ENCODE assay signal across 21 mouse cellular contexts in genomic region chr3:90102239-90102638, GRCm38 (mm10). TPM values are rescaled to one million over a fixed set of nuclear protein-coding genes. Genes with fewer than 3 reads are reported as not detected.
DNase-seq lines count a peak whose midpoint lies in the region; ATAC-seq and TF ChIP-seq lines count a peak whose summit lies in the region.
"Had no signal": no experiment of that assay in that cellular context is flagged by ENCODE, and none has a peak within 500 bp of the region (broad histone marks: within the 10 kb centered on the region; RNA-seq: fewer than 3 reads in every experiment).

No protein-coding gene starts in this region.

- DNase-seq in lung, adult 18-20 months: peak; percentile 55 to 67
- no peak for DNase-seq in lung, adult 2 months
- peak; percentile 61 for DNase-seq in lung, postnatal 25 days (ENCODE audit: low spot score)
- DNase-seq in left cerebral cortex, postnatal 25 days (ENCODE audit: low spot score in 2 of 2): no peak
- DNase-seq in stomach, postnatal 0 days (ENCODE audit: low spot score): no peak
- no peak for DNase-seq in adrenal gland, adult 8-10 months
- no peak for DNase-seq in cerebellum, postnatal 10 days
- DNase-seq: adrenal gland, postnatal 14 days; cerebellum, adult 18-20 months; cerebellum, postnatal 14 days; embryo, embryonic 11 days; gastrocnemius, adult 2 months; gastrocnemius, postnatal 25 days; heart, postnatal 36 days had no signal

- no peaks in the 10 kb centered on the region for H3K9me3 ChIP-seq in intestine, postnatal 0 days (ENCODE audit: control insufficient read depth)
- H3K9me3 ChIP-seq in stomach, postnatal 0 days (ENCODE audit: control insufficient read depth, low read length): no peaks in the 10 kb centered on the region
- H3K9me3 ChIP-seq: embryonic facial prominence, embryonic 15.5 days; forebrain, embryonic 10.5 days; heart, embryonic 13.5 days; hindbrain, embryonic 15.5 days had no signal

- ATAC-seq in intestine, postnatal 0 days: peak; percentile 44
- ATAC-seq in stomach, postnatal 0 days (ENCODE audit: low FRiP score, low TSS enrichment): no peak
- ATAC-seq: forebrain, embryonic 14.5 days had no signal

- H3K27me3 ChIP-seq in intestine, postnatal 0 days (replicated peaks; ENCODE audit: control insufficient read depth, insufficient read depth, low read length): no peaks in the 10 kb centered on the region
- no peaks in the 10 kb centered on the region for H3K27me3 ChIP-seq in stomach, postnatal 0 days (ENCODE audit: control insufficient read depth, insufficient read depth, low read length)
- H3K27me3 ChIP-seq: embryonic facial prominence, embryonic 15.5 days; heart, embryonic 13.5 days; hindbrain, embryonic 15.5 days had no signal

- no peak overlapping the region for H3K9ac ChIP-seq in intestine, postnatal 0 days (ENCODE audit: low read depth, low read length)
- no peak overlapping the region for H3K9ac ChIP-seq in stomach, postnatal 0 days (ENCODE audit: low read length)
- H3K9ac ChIP-seq: embryonic facial prominence, embryonic 15.5 days; heart, embryonic 13.5 days; hindbrain, embryonic 15.5 days had no signal

- no peak for TF ChIP-seq CTCF in lung, adult 2 months (IDR thresholded peaks at IDR 0.05; ENCODE audit: insufficient read depth, low read length)
- no peak for TF ChIP-seq CTCF in intestine, postnatal 0 days (IDR thresholded peaks at IDR 0.05; ENCODE audit: low read depth)
- TF ChIP-seq CTCF in stomach, postnatal 0 days (IDR thresholded peaks at IDR 0.05; ENCODE audit: low read depth): no peak

- WGBS in lung, adult 2 months: 67% methylated on average over 2 of the region's 2 CpGs
- 39% methylated on average over 2 of the region's 2 CpGs for WGBS in intestine, postnatal 0 days
- WGBS in stomach, postnatal 0 days: 74% methylated on average over 2 of the region's 2 CpGs

- no peak overlapping the region for H3K4me3 ChIP-seq in lung, adult 2 months (replicated peaks; ENCODE audit: extremely low read depth, low read depth, low read length)
- H3K4me3 ChIP-seq in intestine, postnatal 0 days (ENCODE audit: low read depth, low read length): no peak overlapping the region
- H3K4me3 ChIP-seq in stomach, postnatal 0 days (ENCODE audit: low read depth, low read length): no peak overlapping the region
- H3K4me3 ChIP-seq: embryonic facial prominence, embryonic 15.5 days; erythroblast, embryonic 14.5 days; forebrain, embryonic 10.5 days; gastrocnemius, adult 2 months; heart, embryonic 13.5 days; hindbrain, embryonic 15.5 days had no signal

- no peak overlapping the region for H3K27ac ChIP-seq in intestine, postnatal 0 days (ENCODE audit: low read depth, low read length)
- no peak overlapping the region for H3K27ac ChIP-seq in stomach, postnatal 0 days (replicated peaks)
- H3K27ac ChIP-seq: embryonic facial prominence, embryonic 15.5 days; forebrain, embryonic 10.5 days; gastrocnemius, adult 2 months; heart, embryonic 13.5 days; hindbrain, embryonic 15.5 days had no signal

- peaks cover 25% of the 10 kb centered on the region for H3K36me3 ChIP-seq in intestine, postnatal 0 days (ENCODE audit: control insufficient read depth, insufficient read depth)
- H3K36me3 ChIP-seq in stomach, postnatal 0 days (ENCODE audit: control insufficient read depth, insufficient read depth, low read length): peaks cover 9% of the 10 kb centered on the region; the same call in 1 of the 2 replicates

- intact Hi-C loops in left cerebral cortex, postnatal 25 days (cut with DNase I): no loop called here

- no peak for TF ChIP-seq POLR2A in lung, adult 2 months (IDR thresholded peaks at IDR 0.05; ENCODE audit: borderline replicate concordance, extremely low read depth, low read depth, low read length)

- no peak overlapping the region for H3K4me2 ChIP-seq in intestine, postnatal 0 days (replicated peaks; ENCODE audit: low read depth)
- no peak overlapping the region for H3K4me2 ChIP-seq in stomach, postnatal 0 days (replicated peaks; ENCODE audit: low read depth)
- H3K4me2 ChIP-seq: embryonic facial prominence, embryonic 15.5 days; heart, embryonic 13.5 days; hindbrain, embryonic 15.5 days had no signal

- H3K4me1 ChIP-seq in lung, adult 2 months (ENCODE audit: control insufficient read depth, insufficient read depth, low read length): no peaks in the 10 kb centered on the region
- H3K4me1 ChIP-seq in intestine, postnatal 0 days (replicated peaks; ENCODE audit: control insufficient read depth, insufficient read depth, low read length): no peaks in the 10 kb centered on the region
- H3K4me1 ChIP-seq in stomach, postnatal 0 days (replicated peaks; ENCODE audit: control insufficient read depth, insufficient read depth): no peaks in the 10 kb centered on the region
- H3K4me1 ChIP-seq: embryonic facial prominence, embryonic 15.5 days; forebrain, embryonic 10.5 days; heart, embryonic 13.5 days; hindbrain, embryonic 15.5 days had no signal

- no peak for TF ChIP-seq EP300 in stomach, postnatal 0 days (optimal IDR thresholded peaks at IDR 0.05)

RNA-seq across cellular contexts. Expression of gene Nup210l, which starts 1.7 kb away (rescaled TPM):
- 0.40 and 0.58 TPM in 2 replicates for polyA plus RNA-seq in lung, adult 2 months (2012; rRNA removed)
- polyA plus RNA-seq in intestine, postnatal 0 days (2015; fragmentation: Nextera tagmentation; extraction: Ambion mirVana): 0.03 TPM in 1 of 2 replicates, not detected in the other
- under 1 TPM; 0.27 to 0.46 TPM for total RNA-seq in left cerebral cortex, postnatal 25 days (2021)
- polyA plus RNA-seq in stomach, postnatal 0 days (2015; fragmentation: Nextera tagmentation; extraction: Ambion mirVana): 0.05 and 0.06 TPM in 2 replicates
- total RNA-seq in adrenal gland, adult 8-10 months (2022): 1 to 10 TPM in 1 of 4 experiments, under 1 TPM in 3; 0.35 to 1.1 (median 0.54) TPM
- polyA plus RNA-seq: erythroblast, embryonic 14.5 days had no signal

RNA-seq across cellular contexts. Expression of gene Tpm3, which starts 29.8 kb away (rescaled TPM):
- 133 and 219 TPM in 2 replicates for polyA plus RNA-seq in lung, adult 2 months (2012; rRNA removed)
- polyA plus RNA-seq in intestine, postnatal 0 days (2015; fragmentation: Nextera tagmentation; extraction: Ambion mirVana): 311 and 332 TPM in 2 replicates
- total RNA-seq in left cerebral cortex, postnatal 25 days (2021): 100 to 1,000 TPM; 190 to 191 TPM
- polyA plus RNA-seq in stomach, postnatal 0 days (2015; fragmentation: Nextera tagmentation; extraction: Ambion mirVana): 327 TPM in 2 replicates
- total RNA-seq in adrenal gland, adult 8-10 months (2022): 100 to 1,000 TPM; 162 to 262 (median 231) TPM

RNA-seq across cellular contexts. Expression of gene Ubap2l, which starts 49.8 kb away (rescaled TPM):
- 91.9 and 95.2 TPM in 2 replicates for polyA plus RNA-seq in lung, adult 2 months (2012; rRNA removed)
- polyA plus RNA-seq in intestine, postnatal 0 days (2015; fragmentation: Nextera tagmentation; extraction: Ambion mirVana): 112 and 117 TPM in 2 replicates
- total RNA-seq in left cerebral cortex, postnatal 25 days (2021): 100 to 1,000 TPM; 182 to 205 TPM
- 75.2 and 80.4 TPM in 2 replicates for polyA plus RNA-seq in stomach, postnatal 0 days (2015; fragmentation: Nextera tagmentation; extraction: Ambion mirVana)
- 100 to 1,000 TPM; 135 to 210 (median 161) TPM for total RNA-seq in adrenal gland, adult 8-10 months (2022)

RNA-seq across cellular contexts. Expression of gene 4933434E20Rik, which starts 50.8 kb away (rescaled TPM):
- polyA plus RNA-seq in lung, adult 2 months (2012; rRNA removed): 34.7 and 47.4 TPM in 2 replicates
- 128 and 130 TPM in 2 replicates for polyA plus RNA-seq in intestine, postnatal 0 days (2015; fragmentation: Nextera tagmentation; extraction: Ambion mirVana)
- total RNA-seq in left cerebral cortex, postnatal 25 days (2021): 10 to 100 TPM; 84.3 to 87.2 TPM
- polyA plus RNA-seq in stomach, postnatal 0 days (2015; fragmentation: Nextera tagmentation; extraction: Ambion mirVana): 109 and 115 TPM in 2 replicates
- total RNA-seq in adrenal gland, adult 8-10 months (2022): 100 to 1,000 TPM in 3 of 4 experiments, 10 to 100 TPM in 1; 88.7 to 119 (median 108) TPM

Comparison
In these comparisons a context has a peak if more than half of its experiments do, and no peak if none do; other contexts are left out.
1. DNase-seq: peak in lung, adult 18-20 months (2 of 2) and lung, postnatal 25 days (single experiment); none in lung, adult 2 months (single experiment), left cerebral cortex, postnatal 25 days (0 of 2), stomach, postnatal 0 days (single experiment), adrenal gland, adult 8-10 months (single experiment) and cerebellum, postnatal 10 days (0 of 2).